Mouse (Mus musculus): Measurements from ENCODE around the gene Ogt. TPM values are rescaled to one million over a fixed set of nuclear protein-coding genes. Genes with fewer than 3 reads are reported as not detected.

Ogt gene
- polyA plus RNA-seq (2011; ENCODE audit: insufficient read depth, insufficient read length, low replicate concordance, missing spikeins) = 73.2 and 107 TPM in 2 replicates

- H3K27ac ChIP-seq (ENCODE audit: control insufficient read depth, insufficient read depth, low read depth, low read length, poor library complexity) = peak within 1 kb of the TSS; percentile 79
- peak within 1 kb of the TSS; percentile 99 for H3K4me3 ChIP-seq (replicated peaks; ENCODE audit: control insufficient read depth, low read depth, low read length)
- WGBS = 11% methylated on average over 24 of the region's 24 CpGs
- no peak for TF ChIP-seq CTCF (IDR thresholded peaks at IDR 0.05; ENCODE audit: control insufficient read depth, insufficient read depth, low read length)
- TF ChIP-seq POLR2A (IDR thresholded peaks at IDR 0.05; ENCODE audit: borderline replicate concordance, control insufficient read depth, low read depth, low read length) = 0 out of 2 replicates have a peak, but pooled peaks have one; percentile 7
- no peaks in the 10 kb centered on the region; the same call in 1 of the 2 replicates for H3K4me1 ChIP-seq (ENCODE audit: control insufficient read depth, insufficient read depth, low read length)
These were observed at the start of gene Ogt for GRCm38 (mm10) chrX:101639741-101640166. Gene Ogt, plus strand, starts transcription at chrX:101640060.

GRCm38 (mm10) chrX:101616183-101616582 is 23.7 kb upstream of the Ogt start:
- H3K27ac ChIP-seq (ENCODE audit: control insufficient read depth, insufficient read depth, low read depth, low read length, poor library complexity) = no peak overlapping the region
- H3K4me1 ChIP-seq (ENCODE audit: control insufficient read depth, insufficient read depth, low read length) = no peaks in the 10 kb centered on the region; the same call in 1 of the 2 replicates
- WGBS = 75% methylated on average over 3 of the region's 3 CpGs
- no peak overlapping the region for H3K4me3 ChIP-seq (replicated peaks; ENCODE audit: control insufficient read depth, low read depth, low read length)
- TF ChIP-seq CTCF (IDR thresholded peaks at IDR 0.05; ENCODE audit: control insufficient read depth, insufficient read depth, low read length) (no peak), POLR2A (IDR thresholded peaks at IDR 0.05; ENCODE audit: borderline replicate concordance, control insufficient read depth, low read depth, low read length) (no peak)

GRCm38 (mm10) chrX:101617889-101618288 is 22.0 kb upstream of the Ogt start:
- TF ChIP-seq CTCF (IDR thresholded peaks at IDR 0.05; ENCODE audit: control insufficient read depth, insufficient read depth, low read length) (no peak), POLR2A (IDR thresholded peaks at IDR 0.05; ENCODE audit: borderline replicate concordance, control insufficient read depth, low read depth, low read length) (no peak)
- 73% methylated on average over 10 of the region's 10 CpGs for WGBS
- H3K27ac ChIP-seq (ENCODE audit: control insufficient read depth, insufficient read depth, low read depth, low read length, poor library complexity) = no peak overlapping the region
- H3K4me1 ChIP-seq (ENCODE audit: control insufficient read depth, insufficient read depth, low read length) = no peaks in the 10 kb centered on the region; the same call in 1 of the 2 replicates
- H3K4me3 ChIP-seq (replicated peaks; ENCODE audit: control insufficient read depth, low read depth, low read length) = no peak overlapping the region

- TF ChIP-seq POLR2A (IDR thresholded peaks at IDR 0.05; ENCODE audit: borderline replicate concordance, control insufficient read depth, low read depth, low read length) = no peak
- no peak for TF ChIP-seq CTCF (IDR thresholded peaks at IDR 0.05; ENCODE audit: control insufficient read depth, insufficient read depth, low read length)
- 20% methylated on average over 6 of the region's 6 CpGs for WGBS
These were observed 19.5 kb upstream of the Ogt start for GRCm38 (mm10) chrX:101620317-101620716.

GRCm38 (mm10) chrX:101622539-101622938 is 17.3 kb upstream of the Ogt start:
- Histone ChIP-seq H3K4me3 (replicated peaks; ENCODE audit: control insufficient read depth, low read depth, low read length) (no peak overlapping the region), H3K27ac (ENCODE audit: control insufficient read depth, insufficient read depth, low read depth, low read length, poor library complexity) (no peak overlapping the region), H3K4me1 (ENCODE audit: control insufficient read depth, insufficient read depth, low read length) (no peaks in the 10 kb centered on the region; the same call in 1 of the 2 replicates)
- 28% methylated on average over 3 of the region's 3 CpGs for WGBS
- TF ChIP-seq POLR2A (IDR thresholded peaks at IDR 0.05; ENCODE audit: borderline replicate concordance, control insufficient read depth, low read depth, low read length) (no peak), CTCF (IDR thresholded peaks at IDR 0.05; ENCODE audit: control insufficient read depth, insufficient read depth, low read length) (no peak)

More at GRCm38 (mm10) chrX:101620317-101620716, 19.5 kb upstream of the Ogt start:
- Histone ChIP-seq H3K27ac (ENCODE audit: control insufficient read depth, insufficient read depth, low read depth, low read length, poor library complexity) (no peak overlapping the region), H3K4me1 (ENCODE audit: control insufficient read depth, insufficient read depth, low read length) (no peaks in the 10 kb centered on the region; the same call in 1 of the 2 replicates), H3K4me3 (replicated peaks; ENCODE audit: control insufficient read depth, low read depth, low read length) (no peak overlapping the region)

- H3K4me3 ChIP-seq (replicated peaks; ENCODE audit: control insufficient read depth, low read depth, low read length) = no peak overlapping the region
- no peaks in the 10 kb centered on the region for H3K4me1 ChIP-seq (ENCODE audit: control insufficient read depth, insufficient read depth, low read length)
- no peak overlapping the region for H3K27ac ChIP-seq (ENCODE audit: control insufficient read depth, insufficient read depth, low read depth, low read length, poor library complexity)
- TF ChIP-seq POLR2A (IDR thresholded peaks at IDR 0.05; ENCODE audit: borderline replicate concordance, control insufficient read depth, low read depth, low read length) (no peak), CTCF (IDR thresholded peaks at IDR 0.05; ENCODE audit: control insufficient read depth, insufficient read depth, low read length) (no peak)
- WGBS = 65% methylated on average over 9 of the region's 9 CpGs
These were observed 2.9 kb upstream of the Ogt start for GRCm38 (mm10) chrX:101636821-101637525.

GRCm38 (mm10) chrX:101638856-101639255 is 1.0 kb upstream of the Ogt start:
- no peaks in the 10 kb centered on the region; the same call in 1 of the 2 replicates for H3K4me1 ChIP-seq (ENCODE audit: control insufficient read depth, insufficient read depth, low read length)
- no peak overlapping the region for H3K27ac ChIP-seq (ENCODE audit: control insufficient read depth, insufficient read depth, low read depth, low read length, poor library complexity)
- WGBS = 9% methylated on average over 3 of the region's 3 CpGs
- TF ChIP-seq CTCF (IDR thresholded peaks at IDR 0.05; ENCODE audit: control insufficient read depth, insufficient read depth, low read length) (no peak), POLR2A (IDR thresholded peaks at IDR 0.05; ENCODE audit: borderline replicate concordance, control insufficient read depth, low read depth, low read length) (no peak)
- H3K4me3 ChIP-seq (replicated peaks; ENCODE audit: control insufficient read depth, low read depth, low read length) = no peak overlapping the region

GRCm38 (mm10) chrX:101639306-101639705 is 554 bp upstream of the Ogt start:
- 17% methylated on average over 13 of the region's 13 CpGs for WGBS
- H3K4me3 ChIP-seq (replicated peaks; ENCODE audit: control insufficient read depth, low read depth, low read length) = peak overlapping the region; percentile 31
- TF ChIP-seq POLR2A (IDR thresholded peaks at IDR 0.05; ENCODE audit: borderline replicate concordance, control insufficient read depth, low read depth, low read length) (no peak), CTCF (IDR thresholded peaks at IDR 0.05; ENCODE audit: control insufficient read depth, insufficient read depth, low read length) (no peak)
- no peaks in the 10 kb centered on the region; the same call in 1 of the 2 replicates for H3K4me1 ChIP-seq (ENCODE audit: control insufficient read depth, insufficient read depth, low read length)
- no peak overlapping the region; the same call in 1 of the 2 replicates for H3K27ac ChIP-seq (ENCODE audit: control insufficient read depth, insufficient read depth, low read depth, low read length, poor library complexity)
